Mouse (Mus musculus): ENCODE measurements at regions not wholly inside any gene's neighbourhood (a gene's known extent, or its start where the extent isn't known, plus 50 kb on each side); places are given as distances from the start of the nearest gene placed in this dataset.

DNA sequence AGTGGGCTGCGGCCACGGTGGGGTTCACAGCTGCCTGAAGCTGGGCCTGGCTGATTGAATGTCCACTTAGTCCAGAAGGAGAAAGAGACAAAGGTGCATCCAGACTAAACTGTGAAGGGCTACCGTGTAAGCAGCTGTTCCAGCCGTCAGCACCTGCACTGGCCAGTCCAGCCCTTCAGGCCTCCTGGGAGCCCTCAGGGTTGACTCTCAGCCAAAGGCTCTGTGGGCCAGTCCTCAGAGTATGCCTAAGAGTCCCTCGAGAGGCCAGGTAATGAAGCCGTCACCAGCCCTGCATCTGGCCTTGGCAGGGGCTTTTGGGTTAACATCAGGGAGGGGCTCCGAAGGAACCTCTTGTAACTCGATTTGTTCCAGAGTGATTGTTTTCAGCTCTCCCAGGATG lies 187.4 kb downstream of the Gpd2 start:
- no peak for DNase-seq (ENCODE audit: low read depth, low spot score)

DNA sequence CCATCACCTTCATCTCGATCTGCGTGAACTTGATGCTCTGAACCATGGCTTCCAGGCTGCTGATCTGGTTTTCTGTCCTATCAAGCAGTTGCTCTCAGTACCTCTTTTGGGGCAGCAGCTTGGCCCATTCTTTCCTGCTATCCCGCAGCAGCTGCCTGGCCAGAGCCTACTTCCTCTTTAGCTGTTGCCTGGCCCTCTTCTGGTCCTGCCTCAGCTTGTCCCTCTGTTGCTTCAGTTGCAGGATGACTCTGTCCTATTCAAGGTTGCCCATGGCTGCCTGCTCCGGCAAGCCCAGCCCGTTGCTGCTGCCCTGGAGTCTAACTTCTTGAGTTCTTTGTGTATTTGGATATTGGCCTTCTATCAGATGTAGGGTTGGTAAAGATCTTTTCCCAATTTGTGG lies 188.0 kb downstream of the Gpd2 start:
- DNase-seq (ENCODE audit: low read depth, low spot score): no peak

DNA sequence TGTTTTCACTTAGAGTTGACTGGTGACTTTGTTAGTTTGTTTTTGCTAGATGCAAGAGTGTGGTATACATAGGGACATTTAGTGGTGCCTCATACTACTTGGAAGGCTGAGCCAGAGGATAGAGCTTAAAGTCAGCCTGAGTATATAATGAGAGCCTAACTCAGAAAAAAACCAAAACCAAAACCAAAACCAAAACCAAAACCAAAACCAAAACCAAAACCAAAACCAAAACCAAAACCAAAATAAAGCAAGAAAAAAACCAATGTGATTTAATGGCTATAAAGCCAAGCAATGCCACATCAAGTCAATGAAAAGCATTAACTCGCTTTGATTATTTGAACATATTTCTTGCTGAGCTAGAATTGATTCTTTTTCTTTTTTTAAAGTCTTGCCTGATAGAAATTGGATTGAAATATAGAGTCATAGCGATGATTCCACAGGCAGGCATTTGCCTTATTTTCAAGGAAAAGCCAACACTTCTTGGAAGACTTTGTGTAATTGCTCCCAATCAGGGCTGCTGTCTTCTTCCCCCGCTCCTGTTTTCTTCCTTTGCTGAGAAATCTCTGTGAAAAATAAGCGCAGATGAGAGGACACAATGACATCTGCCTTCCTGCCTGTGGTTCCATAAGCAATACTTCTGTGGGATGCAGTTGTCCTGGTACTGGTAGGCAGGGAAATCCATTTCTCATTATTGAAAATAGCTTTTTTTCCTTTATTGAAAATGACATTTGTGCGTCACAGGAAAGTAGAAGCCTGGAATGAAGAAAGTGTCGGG lies 213.7 kb downstream of the Gpd2 start:
- no peak for DNase-seq (ENCODE audit: low read depth, low spot score)

DNA sequence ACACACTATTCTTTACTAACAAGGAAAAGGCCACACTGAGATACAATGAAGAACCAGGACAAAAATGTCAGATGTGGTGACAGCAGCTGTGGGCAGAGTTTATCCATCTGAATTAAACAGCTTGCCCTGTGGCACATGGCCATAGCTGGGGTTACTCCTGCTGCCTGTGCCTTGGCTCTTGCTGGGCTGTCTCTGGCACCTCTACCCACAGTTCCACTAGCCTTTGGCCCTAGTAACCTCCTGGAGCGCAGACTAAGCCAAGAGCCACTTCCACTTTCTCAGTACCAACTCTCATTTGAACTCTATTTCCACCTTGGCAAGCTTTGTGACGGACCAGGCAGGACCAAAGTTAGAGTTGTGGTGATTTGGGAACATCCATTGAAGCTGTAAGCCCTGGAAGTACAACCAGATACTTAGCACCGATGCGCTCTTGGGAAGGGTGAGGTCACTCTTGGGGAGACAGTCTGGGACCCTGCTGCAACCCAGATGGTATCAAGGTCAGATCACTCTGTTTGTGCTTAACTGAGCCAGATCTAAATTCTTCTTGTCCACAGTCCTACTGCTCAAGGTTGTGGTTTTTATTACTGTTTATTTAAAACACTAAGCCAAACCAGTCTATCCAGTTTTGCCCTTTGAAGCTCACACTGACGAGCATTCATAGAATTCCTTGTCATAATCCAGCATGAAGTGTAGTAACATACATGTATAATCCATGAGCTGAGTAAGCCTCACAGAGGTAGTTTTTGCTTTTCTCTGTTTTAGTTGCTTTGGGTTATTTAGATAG lies 216.7 kb downstream of the Gpd2 start:
- no peak for DNase-seq (ENCODE audit: low read depth, low spot score)

DNA sequence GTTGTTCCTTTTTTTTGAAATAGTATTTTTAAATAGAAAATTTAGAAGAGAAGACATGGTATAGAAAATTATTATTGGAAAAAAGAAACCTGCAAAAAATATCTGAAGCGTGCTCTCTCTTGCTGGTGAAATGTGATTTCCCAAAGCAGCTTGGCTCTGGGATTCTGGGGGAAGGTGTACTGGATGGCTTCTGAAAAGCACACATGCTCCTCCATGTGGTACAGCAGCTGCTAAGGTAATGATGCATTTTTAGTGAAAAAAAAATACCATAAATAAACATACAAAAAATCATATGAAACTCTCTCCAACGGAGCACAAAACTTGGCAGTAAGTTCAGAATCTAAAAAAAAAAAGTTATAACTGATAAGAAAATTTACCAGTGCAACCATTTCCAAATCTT lies 222.5 kb downstream of the Gpd2 start:
- DNase-seq (ENCODE audit: low read depth, low spot score): no peak

DNA sequence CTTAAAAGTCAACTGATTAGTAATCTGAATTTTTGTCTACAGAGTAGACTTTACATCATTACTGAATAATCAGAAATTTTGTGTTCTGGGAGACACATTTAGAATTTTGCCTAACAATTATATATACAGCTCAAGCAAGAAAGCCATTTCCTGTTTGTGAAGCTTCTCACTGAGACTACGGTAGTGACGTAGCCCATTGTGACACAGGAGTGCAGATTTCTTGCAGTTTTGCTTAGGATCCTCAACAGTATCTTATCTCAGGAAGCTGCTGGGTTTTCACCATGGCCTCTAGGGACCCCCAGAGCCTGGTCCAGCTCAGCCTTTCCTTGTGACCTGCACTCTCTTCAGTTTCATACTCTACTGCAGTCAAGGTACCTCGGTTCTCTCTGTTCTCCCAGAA lies 236.4 kb downstream of the Gpd2 start:
- no peak for DNase-seq (ENCODE audit: low read depth, low spot score)

DNA sequence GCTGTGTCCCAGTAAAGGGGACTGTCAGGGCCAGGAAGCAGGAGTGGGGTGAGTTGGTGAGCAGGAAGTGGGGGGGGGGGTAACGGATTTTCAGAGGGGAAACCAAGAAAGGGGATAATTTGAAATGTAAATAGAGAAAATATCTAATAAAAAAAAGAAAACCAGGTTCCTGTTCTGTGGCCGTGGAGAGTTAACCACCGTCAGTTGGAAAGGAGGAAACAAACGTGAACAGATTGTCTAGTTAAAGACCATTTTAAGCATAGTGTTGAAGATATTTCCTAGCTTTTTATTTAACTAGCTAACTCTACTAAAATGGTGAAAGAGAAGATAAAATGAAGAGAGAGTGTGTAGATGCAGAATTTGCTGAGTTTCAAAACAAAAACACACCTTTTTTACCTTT lies 254.7 kb downstream of the Gpd2 start:
- DNase-seq (ENCODE audit: low read depth, low spot score): no peak

DNA sequence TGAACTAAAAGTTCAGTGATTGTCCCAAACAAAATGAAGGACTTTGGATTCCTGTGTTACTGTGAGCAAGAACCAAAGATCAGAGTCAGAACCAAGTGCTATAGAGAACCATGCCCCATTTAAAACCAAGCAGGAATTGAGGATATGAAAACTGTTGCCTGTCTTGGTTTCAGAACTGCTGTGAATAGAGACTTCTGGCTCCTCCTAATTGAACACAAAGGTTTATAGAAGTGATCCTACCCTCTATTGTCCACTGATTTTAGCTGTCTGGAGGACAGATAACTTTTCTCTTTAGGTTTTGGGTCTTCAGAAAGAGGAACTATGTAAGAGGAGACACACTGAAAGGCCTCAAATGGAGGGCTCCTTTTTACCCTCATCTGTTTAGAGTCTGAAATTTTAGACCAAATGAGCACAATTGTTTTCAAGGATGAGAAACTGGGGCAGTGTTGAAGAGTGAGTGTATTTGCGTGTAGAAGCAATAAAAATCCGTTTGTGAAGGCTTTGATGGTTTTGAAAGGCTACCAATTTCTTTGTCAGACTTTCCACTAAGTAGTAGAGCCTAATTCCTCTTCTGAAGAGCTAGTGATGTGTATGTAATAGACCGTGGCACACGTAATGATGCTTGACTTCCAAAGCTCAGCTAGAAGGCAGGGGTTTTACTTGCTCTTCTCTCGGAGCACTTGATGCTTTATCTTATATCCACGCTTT lies 255.6 kb downstream of the Gpd2 start:
- no peak for DNase-seq (ENCODE audit: low read depth, low spot score)

DNA sequence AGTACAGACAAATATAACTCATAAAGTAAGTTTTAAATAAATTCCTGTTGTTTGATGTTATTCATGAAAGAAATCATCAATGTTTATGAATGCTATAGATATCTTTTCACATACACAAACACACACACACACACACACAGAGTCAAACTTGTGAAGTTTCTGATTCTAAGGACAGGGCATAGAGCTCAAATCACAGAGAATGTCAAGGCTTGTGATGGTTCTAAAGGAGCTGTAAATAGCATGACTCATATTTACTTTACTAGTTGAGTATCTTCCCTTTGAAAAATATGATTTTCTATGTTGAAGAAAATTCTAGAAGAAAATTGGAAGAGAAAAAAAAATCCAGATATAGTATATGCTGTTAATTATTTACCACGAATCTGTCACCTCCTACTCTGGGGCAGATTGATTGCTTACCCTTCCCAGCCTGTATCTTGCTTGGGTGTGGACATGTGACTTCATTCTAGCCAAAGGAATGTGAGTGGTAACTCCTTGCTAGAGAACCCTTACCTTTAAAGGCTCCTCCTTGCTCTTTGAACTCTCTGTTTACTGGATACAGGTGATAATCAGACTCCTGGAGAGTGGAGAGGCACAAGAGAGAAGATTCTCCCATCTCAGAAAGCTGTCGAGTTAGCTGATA lies 259.0 kb downstream of the Gpd2 start:
- DNase-seq (ENCODE audit: low read depth, low spot score): no peak

DNA sequence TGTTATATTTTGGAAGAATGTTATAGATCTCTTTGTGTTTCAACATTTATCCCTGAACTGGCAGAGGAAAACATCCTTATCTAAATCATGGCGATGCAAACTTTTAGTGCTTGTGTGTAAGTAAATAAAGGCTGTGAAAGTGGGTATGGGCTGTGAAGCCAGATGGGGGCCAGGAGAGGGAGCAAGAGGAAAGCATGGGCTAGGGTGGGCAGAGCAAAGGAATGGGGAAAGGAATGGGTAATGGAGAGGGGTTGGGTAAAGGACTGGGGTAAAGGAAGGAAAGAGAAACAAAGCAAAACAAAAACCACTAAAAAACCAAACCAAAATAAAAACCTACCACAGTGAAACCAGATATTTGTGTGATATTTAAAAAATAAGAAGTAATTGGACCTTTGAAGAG lies 260.5 kb downstream of the Gpd2 start:
- no peak for DNase-seq (ENCODE audit: low read depth, low spot score)

DNA sequence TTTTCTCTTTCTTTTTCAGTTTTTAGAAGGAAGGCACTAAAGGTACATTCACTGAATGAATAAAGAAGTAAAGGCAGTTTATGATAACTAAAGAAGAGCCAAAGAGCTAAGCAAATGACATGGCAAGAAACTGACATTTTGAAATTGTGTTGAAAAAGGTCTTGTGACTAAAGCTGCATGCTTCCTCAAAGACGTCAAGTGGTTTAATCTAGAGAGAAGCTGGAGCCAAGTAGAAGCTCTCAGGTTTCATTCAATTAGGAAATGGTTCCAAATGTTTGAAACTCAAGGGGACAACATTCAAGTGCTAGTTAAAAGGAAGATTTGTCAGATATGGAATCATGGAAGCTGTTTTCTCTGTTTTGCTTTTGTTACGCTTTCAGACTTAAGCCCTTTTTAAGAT lies 267.2 kb downstream of the Gpd2 start:
- no peak for DNase-seq (ENCODE audit: low read depth, low spot score)

DNA sequence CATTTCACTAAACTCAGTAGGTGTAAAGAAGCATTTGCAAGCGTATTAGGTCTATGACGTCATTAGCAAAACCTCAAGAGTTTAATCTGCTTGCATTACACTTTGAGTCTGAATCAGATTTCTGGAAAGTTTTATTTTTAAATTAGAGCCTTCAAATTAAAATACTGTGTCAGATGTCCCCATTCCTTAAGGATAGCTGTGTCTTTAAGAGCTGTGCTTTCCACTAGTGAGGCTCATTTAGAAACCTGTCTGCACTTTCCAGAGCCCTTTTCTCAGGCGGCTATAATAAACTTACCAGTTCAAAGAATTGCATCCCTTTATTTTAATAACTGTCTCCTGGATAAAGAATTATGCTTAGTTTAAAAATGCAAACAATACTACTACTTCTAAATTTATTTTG lies 285.0 kb downstream of the Gpd2 start:
- DNase-seq (ENCODE audit: low read depth, low spot score): no peak

DNA sequence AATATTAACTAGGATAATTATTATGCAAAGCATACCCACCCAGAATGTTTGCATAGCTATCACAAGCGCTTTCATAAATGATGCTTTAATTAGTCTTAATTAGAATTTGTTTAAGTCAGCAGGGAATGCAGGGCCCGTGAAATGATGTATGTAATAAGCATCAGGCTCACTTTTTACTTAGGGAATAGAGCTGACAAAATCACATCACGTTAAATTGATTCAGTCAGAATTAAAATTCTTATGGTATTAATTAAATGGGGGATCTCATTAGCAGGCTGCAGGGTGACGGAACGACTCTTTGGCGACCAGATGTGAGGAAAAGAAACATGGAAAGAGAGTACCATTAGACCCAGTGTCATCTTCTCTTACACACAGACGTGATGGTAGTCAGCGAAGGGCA lies 285.5 kb downstream of the Gpd2 start:
- DNase-seq (ENCODE audit: low read depth, low spot score): no peak

DNA sequence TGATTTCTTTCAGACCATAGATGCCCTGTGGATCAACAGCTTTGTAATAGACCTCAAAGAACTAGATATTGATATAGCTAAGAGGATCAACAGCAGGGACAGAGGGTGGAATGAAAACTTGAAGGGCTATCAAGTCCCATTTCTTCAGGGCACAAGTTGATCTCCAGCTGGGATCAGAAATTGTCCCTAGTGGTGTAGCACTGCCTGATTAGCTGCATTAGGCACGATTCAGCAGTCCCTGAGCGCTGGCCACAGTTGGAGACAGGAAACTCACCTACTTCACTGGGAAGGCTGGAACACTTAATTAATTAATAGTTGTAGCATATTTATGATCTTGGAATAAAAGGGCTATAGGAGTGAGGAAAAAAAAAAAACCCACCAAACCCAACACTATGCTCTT lies 290.5 kb downstream of the Gpd2 start:
- DNase-seq (ENCODE audit: low read depth, low spot score): no peak

DNA sequence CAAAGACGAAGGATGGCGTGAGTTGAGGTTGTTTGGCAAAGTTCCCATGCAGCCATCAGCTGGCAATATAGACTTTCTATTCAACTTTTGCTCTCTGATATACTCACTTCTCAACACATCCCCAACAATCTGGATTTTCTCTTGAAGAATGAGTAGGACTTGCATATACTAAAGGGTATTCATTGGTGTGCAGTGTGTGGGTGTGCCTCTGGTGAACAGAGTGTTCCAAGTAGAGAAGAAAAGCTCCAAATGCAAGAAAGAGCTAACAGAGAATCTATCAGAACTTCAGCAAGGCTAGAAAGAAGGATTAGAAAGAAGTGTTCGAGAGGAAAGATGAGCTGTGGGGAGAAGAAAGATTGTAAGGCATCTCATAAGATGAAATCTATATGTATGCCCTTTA lies 302.4 kb downstream of the Gpd2 start:
- DNase-seq (ENCODE audit: low read depth, low spot score): no peak

DNA sequence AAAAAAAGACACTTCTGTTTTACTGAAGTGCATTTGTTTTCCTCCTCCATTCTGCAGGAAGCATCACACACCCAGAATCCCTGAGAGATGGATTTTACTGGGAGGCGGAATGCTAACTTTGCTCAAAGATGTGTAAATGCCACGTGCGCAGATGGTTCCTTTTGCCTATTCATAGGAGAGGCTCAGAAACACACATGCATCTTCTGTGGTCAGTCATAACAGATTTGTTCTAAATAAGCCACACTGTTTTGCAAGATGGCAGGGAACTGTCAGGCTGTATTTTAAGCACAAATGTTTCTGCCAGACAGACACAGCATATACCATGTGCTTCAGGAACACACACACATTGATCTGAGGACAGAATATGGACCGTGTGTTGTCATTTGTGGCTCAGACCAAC lies 327.8 kb downstream of the Gpd2 start:
- no peak for DNase-seq (ENCODE audit: low read depth, low spot score)

DNA sequence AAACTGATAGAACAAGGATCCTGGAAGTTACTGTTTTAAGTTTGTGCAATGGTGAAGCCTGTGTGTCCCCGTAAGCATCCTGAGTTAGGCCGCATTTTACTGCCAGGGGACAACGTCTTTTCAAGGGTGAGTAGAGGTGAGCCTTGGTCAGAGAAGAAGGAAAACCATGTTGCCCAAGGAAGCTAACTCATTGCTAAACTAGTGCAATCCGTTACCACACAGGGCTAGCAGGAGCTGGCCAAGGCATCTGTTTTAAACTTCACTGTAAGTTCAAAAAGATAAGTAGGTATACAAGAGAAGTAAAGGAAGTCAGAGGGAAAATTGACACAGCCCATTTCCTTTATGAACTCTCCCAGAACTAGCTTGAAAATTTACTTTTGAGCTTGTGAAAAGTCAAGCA lies 328.7 kb downstream of the Gpd2 start:
- DNase-seq (ENCODE audit: low read depth, low spot score): no peak

DNA sequence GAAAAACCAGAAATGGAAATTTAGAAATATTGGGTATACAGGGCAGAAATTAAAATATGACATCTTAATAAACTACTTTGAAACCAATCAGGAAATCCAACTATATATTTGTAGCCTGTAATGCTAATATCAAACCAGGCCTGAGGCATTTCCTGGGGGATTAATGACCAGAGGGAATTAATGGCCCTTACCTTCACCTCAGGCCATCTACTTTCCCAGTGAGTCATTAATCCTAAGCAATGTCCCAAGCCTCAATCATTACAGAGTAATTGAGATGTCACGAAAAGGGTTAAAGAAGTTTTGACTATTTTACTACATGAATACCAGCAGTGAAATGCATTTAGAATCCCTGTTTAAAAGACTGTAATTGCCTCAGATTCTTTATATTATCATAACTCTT lies 329.7 kb downstream of the Gpd2 start:
- DNase-seq (ENCODE audit: low read depth, low spot score): no peak

DNA sequence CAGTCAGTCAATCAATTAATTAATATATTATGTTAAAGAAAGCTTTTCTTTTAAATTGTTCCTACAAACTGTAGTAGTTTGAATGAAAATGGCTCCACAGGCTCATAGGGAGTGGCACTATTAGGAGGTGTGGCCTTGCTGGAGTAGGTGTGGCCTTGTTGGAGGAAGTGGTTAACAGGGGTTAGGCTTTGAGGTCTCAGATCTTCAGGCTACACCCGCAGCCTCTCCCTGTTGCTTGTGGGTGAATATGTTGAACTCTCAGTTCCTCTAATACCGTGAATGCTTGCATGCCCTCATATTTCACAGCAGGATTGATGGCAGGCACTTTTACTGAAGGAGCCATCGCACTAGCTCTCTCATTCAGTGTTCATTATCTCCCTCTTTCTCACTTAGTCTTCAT lies 349.6 kb downstream of the Gpd2 start:
- peak; percentile 3 for DNase-seq (ENCODE audit: low read depth, low spot score)

DNA sequence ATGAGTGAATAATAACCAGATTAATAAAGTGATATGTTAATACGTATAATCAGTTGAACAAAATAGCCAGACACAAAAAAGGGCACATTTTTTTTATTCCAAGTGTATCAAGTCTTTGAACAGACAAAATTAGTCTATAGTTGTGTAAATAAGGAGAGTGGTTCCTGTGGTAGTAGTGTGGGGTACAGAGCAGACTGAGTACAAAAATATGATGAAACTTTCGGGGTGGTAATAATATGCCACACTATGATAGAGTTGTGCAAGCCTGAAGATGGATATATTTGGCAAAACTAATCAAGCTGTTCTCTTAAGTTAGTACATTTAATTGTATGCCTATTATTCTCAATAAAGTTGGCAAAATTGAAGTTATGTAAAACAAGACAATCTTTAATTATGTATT lies 356.1 kb downstream of the Gpd2 start:
- DNase-seq (ENCODE audit: low read depth, low spot score): no peak

DNA sequence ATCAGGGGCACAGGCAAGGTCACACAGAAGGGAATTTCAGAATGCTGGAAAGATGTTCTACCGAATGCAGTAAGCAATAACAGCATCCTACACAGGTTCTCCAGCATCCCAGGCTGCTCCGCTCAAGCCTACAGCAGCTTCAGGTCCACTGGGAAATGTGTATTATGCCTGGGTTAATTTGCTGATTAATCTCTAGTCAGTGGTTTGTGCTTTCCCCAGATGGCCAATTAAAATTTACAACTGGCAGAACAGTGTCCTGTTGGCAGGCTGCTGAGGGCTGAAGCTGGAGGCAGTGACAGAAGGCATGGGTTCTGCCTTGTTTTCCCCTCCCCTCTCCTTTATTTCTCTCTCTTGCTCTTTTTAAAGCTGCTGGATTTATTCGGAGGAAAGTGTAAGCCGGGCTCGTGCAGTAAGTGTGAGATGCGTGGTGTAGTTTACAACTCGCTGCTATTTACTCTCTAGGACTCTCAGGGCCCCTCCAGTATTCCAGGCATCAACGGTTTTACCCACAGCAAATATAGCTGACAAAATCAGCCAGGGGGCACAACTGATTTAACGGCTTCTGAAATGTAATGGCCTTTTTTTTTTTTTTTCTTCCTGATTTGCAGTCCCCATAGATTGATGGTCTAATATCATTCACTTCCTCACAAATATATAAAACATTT lies 360.4 kb downstream of the Gpd2 start:
- no peak for DNase-seq (ENCODE audit: low read depth, low spot score)

DNA sequence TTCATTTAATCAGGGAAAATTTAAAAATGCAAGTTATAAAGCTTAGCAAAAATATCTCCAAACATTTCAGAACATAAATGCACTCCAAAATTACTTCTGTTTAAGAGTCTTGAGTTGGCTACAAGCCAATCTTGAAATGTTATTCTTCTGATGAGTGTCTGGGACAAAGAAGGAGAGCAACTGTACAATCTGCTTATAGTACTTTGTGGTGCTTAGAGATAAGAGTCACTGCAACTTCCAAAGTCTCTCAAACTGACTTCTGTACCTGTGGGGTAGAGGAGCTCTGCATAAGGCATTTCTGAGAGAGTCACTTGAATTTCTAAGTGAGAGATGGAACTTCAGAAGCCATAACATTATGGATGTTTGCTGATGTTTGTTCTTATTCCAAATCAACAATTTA lies 374.2 kb downstream of the Gpd2 start:
- no peak for DNase-seq (ENCODE audit: low read depth, low spot score)

Data from skeletal muscle tissue, adult 2 months (tissue).